Mouse (Mus musculus) limb, embryonic 12.5 days (tissue): ENCODE measurements around the gene Klf15. TPM values are rescaled to one million over a fixed set of nuclear protein-coding genes. Genes with fewer than 3 reads are reported as not detected.

Source experiments
- ATAC-seq: fragments of 200-750 bp; cut with Nextera tagmentation; 2 replicates; pipeline ENCODE4 v1.8.0; 2017; ENCODE audit warnings: low read depth, moderate TSS enrichment; ENCODE audit not compliant: insufficient number of reproducible peaks, insufficient read depth, low FRiP score, low TSS enrichment
- H3K27ac ChIP-seq: fragments of 300-500 bp; sonication (generic); 2 replicates; pipeline ENCODE4 v1.5.1; 2016; ENCODE audit warnings: mild to moderate bottlenecking, moderate library complexity
- H3K27me3 ChIP-seq: fragments of 300-500 bp; sonication (generic); 2 replicates; pipeline ENCODE4 v1.6.1; 2016; ENCODE audit warnings: mild to moderate bottlenecking, moderate library complexity
- H3K36me3 ChIP-seq: fragments of 300-500 bp; sonication (generic); 2 replicates; pipeline ENCODE4 v1.6.1; 2016; ENCODE audit warnings: mild to moderate bottlenecking, moderate library complexity
- H3K4me1 ChIP-seq: fragments of 300-500 bp; sonication (generic); replicated peaks from 2 replicates; pipeline ENCODE4 v1.6.1; 2016
- H3K4me2 ChIP-seq: fragments of 300-500 bp; sonication (generic); 2 replicates; pipeline ENCODE4 v1.6.1; 2016; ENCODE audit warnings: mild to moderate bottlenecking, moderate library complexity
- H3K4me3 ChIP-seq: fragments of 300-500 bp; sonication (generic); replicated peaks from 2 replicates; pipeline ENCODE4 v1.5.1; 2016; ENCODE audit warnings: mild to moderate bottlenecking
- H3K9ac ChIP-seq: fragments of 300-500 bp; sonication (generic); replicated peaks from 2 replicates; pipeline ENCODE4 v1.6.1; 2016; ENCODE audit warnings: mild to moderate bottlenecking, moderate library complexity
- H3K9me3 ChIP-seq: fragments of 300-500 bp; sonication (generic); 2 replicates; pipeline ENCODE4 v1.6.1; 2016; ENCODE audit warnings: mild to moderate bottlenecking, moderate library complexity
- WGBS: fragments of 180-500 bp; shearing (Covaris S2); methylation state at CpG from one replicate; pipeline ENCODE4 v1.1.7; 2016; 5-methylcytosine and 5-hydroxymethylcytosine counted together
- polyA plus RNA-seq: library from polyadenylated mRNA; unstranded; fragments of >200 nt; fragmentation: Nextera tagmentation; extraction: Ambion mirVana; gene quantifications from 2 replicates; pipeline ENCODE4 v1.2.1, GENCODE M21; 2016

The Klf15 gene
- polyA plus RNA-seq, 1 experiment from 2014 or later = 4.6 TPM

- Histone ChIP-seq H3K27ac (no peak overlapping the region), H3K27me3 (no peaks in the 10 kb centered on the region), H3K9me3 (no peaks in the 10 kb centered on the region), H3K4me2 (no peak overlapping the region), H3K36me3 (no peaks in the 10 kb centered on the region), H3K4me3 (no peak overlapping the region), H3K9ac (no peak overlapping the region), H3K4me1 (peaks cover 21% of the 10 kb centered on the region)
- WGBS = 93% methylated on average over 3 of the region's 3 CpGs
- no peak for ATAC-seq
Measured at GRCm38 (mm10) chr6:90474361-90474750, 12.0 kb downstream of the Klf15 start.

GRCm38 (mm10) chr6:90475176-90475853, 12.9 kb downstream of the Klf15 start:
- 82% methylated on average over 4 of the region's 4 CpGs for WGBS
- no peaks in the 10 kb centered on the region for H3K9me3 ChIP-seq
- H3K27me3 ChIP-seq = no peaks in the 10 kb centered on the region
- no peak overlapping the region for H3K4me2 ChIP-seq
- no peak overlapping the region for H3K4me3 ChIP-seq
- H3K4me1 ChIP-seq = peaks cover 21% of the 10 kb centered on the region
- no peaks in the 10 kb centered on the region for H3K36me3 ChIP-seq
- H3K9ac ChIP-seq = no peak overlapping the region
- H3K27ac ChIP-seq = no peak overlapping the region
- no peak for ATAC-seq

GRCm38 (mm10) chr6:90475854-90476212, 13.5 kb downstream of the Klf15 start:
- Histone ChIP-seq H3K36me3 (no peaks in the 10 kb centered on the region), H3K27me3 (no peaks in the 10 kb centered on the region), H3K4me3 (no peak overlapping the region), H3K4me1 (peaks cover 17% of the 10 kb centered on the region), H3K9me3 (no peaks in the 10 kb centered on the region), H3K27ac (no peak overlapping the region), H3K9ac (no peak overlapping the region), H3K4me2 (no peak overlapping the region)
- ATAC-seq = no peak
- WGBS = 86% methylated on average over 3 of the region's 3 CpGs

- H3K9me3 ChIP-seq = no peaks in the 10 kb centered on the region
- H3K4me2 ChIP-seq = no peak overlapping the region
- no peak overlapping the region for H3K9ac ChIP-seq
- H3K27ac ChIP-seq = no peak overlapping the region
- ATAC-seq = no peak
- no peaks in the 10 kb centered on the region for H3K36me3 ChIP-seq
- no peak overlapping the region for H3K4me3 ChIP-seq
- no peaks in the 10 kb centered on the region for H3K27me3 ChIP-seq
- 63% methylated on average over 14 of the region's 14 CpGs for WGBS
- H3K4me1 ChIP-seq = peaks cover 12% of the 10 kb centered on the region
Measured at GRCm38 (mm10) chr6:90476941-90477518, 14.7 kb downstream of the Klf15 start.

- Histone ChIP-seq H3K4me3 (no peak overlapping the region), H3K4me1 (no peaks in the 10 kb centered on the region), H3K9me3 (no peaks in the 10 kb centered on the region), H3K27ac (no peak overlapping the region), H3K27me3 (no peaks in the 10 kb centered on the region), H3K9ac (no peak overlapping the region), H3K4me2 (no peak overlapping the region), H3K36me3 (no peaks in the 10 kb centered on the region)
- no peak for ATAC-seq
- 39% methylated on average over 3 of the region's 3 CpGs for WGBS
Measured at GRCm38 (mm10) chr6:90484249-90484648, 21.9 kb downstream of the Klf15 start.

- Histone ChIP-seq H3K27ac (no peak overlapping the region), H3K27me3 (no peaks in the 10 kb centered on the region), H3K9me3 (no peaks in the 10 kb centered on the region), H3K36me3 (no peaks in the 10 kb centered on the region), H3K4me1 (no peaks in the 10 kb centered on the region), H3K4me3 (no peak overlapping the region), H3K4me2 (no peak overlapping the region), H3K9ac (no peak overlapping the region)
- 82% methylated on average over 5 of the region's 5 CpGs for WGBS
- no peak for ATAC-seq
Measured at GRCm38 (mm10) chr6:90484876-90485275, 22.5 kb downstream of the Klf15 start.

- H3K4me3 ChIP-seq = no peak within 1 kb of the TSS
- WGBS = 76% methylated on average over 12 of the region's 12 CpGs
- H3K36me3 ChIP-seq = no peaks in the 10 kb centered on the region
- no peaks in the 10 kb centered on the region for H3K27me3 ChIP-seq
- ATAC-seq = no peak
- no peaks in the 10 kb centered on the region for H3K4me1 ChIP-seq
- no peaks in the 10 kb centered on the region for H3K9me3 ChIP-seq
- H3K9ac ChIP-seq = no peak within 1 kb of the TSS
- H3K27ac ChIP-seq = no peak within 1 kb of the TSS
- H3K4me2 ChIP-seq = no peak within 1 kb of the TSS
Measured at GRCm38 (mm10) chr6:90486176-90486921, 24.0 kb downstream of the Klf15 start, which contains the start of gene Aldh1l1. Gene Aldh1l1, plus strand, starts transcription at chr6:90486427.

- Histone ChIP-seq H3K9me3 (no peaks in the 10 kb centered on the region), H3K36me3 (no peaks in the 10 kb centered on the region), H3K9ac (no peak overlapping the region), H3K4me2 (no peak overlapping the region), H3K4me3 (no peak overlapping the region), H3K27me3 (no peaks in the 10 kb centered on the region), H3K27ac (no peak overlapping the region), H3K4me1 (no peaks in the 10 kb centered on the region)
- 77% methylated on average over 1 of the region's 1 CpGs for WGBS
- no peak for ATAC-seq
Measured at GRCm38 (mm10) chr6:90487531-90487930, 25.2 kb downstream of the Klf15 start.

- Histone ChIP-seq H3K4me1 (no peaks in the 10 kb centered on the region), H3K9ac (no peak overlapping the region), H3K27ac (no peak overlapping the region), H3K9me3 (no peaks in the 10 kb centered on the region), H3K36me3 (no peaks in the 10 kb centered on the region), H3K27me3 (no peaks in the 10 kb centered on the region), H3K4me3 (no peak overlapping the region), H3K4me2 (no peak overlapping the region)
- ATAC-seq = no peak
- WGBS = 92% methylated on average over 3 of the region's 3 CpGs
Measured at GRCm38 (mm10) chr6:90489532-90489931, 27.2 kb downstream of the Klf15 start.

- Histone ChIP-seq H3K4me1 (peaks cover 6% of the 10 kb centered on the region; the same call in 1 of the 2 replicates), H3K27me3 (no peaks in the 10 kb centered on the region), H3K9me3 (no peaks in the 10 kb centered on the region), H3K9ac (no peak overlapping the region), H3K4me2 (no peak overlapping the region), H3K36me3 (no peaks in the 10 kb centered on the region), H3K4me3 (no peak overlapping the region), H3K27ac (no peak overlapping the region)
- 80% methylated on average over 2 of the region's 2 CpGs for WGBS
- ATAC-seq = no peak
Measured at GRCm38 (mm10) chr6:90490976-90491375, 28.6 kb downstream of the Klf15 start.

- WGBS = 86% methylated on average over 10 of the region's 10 CpGs
- Histone ChIP-seq H3K27ac (no peak overlapping the region), H3K36me3 (no peaks in the 10 kb centered on the region), H3K4me2 (no peak overlapping the region), H3K27me3 (no peaks in the 10 kb centered on the region), H3K4me3 (no peak overlapping the region), H3K9ac (no peak overlapping the region), H3K9me3 (no peaks in the 10 kb centered on the region), H3K4me1 (peaks cover 6% of the 10 kb centered on the region; the same call in 1 of the 2 replicates)
- ATAC-seq = no peak
Measured at GRCm38 (mm10) chr6:90491956-90492744, 29.8 kb downstream of the Klf15 start.
